Mouse (Mus musculus): ENCODE measurements around the gene Eogt. TPM values are rescaled to one million over a fixed set of nuclear protein-coding genes. Genes with fewer than 3 reads are reported as not detected.

Eogt gene
- polyA plus RNA-seq, 1 experiment from 2014 or later: 12.1 TPM

GRCm38 (mm10) chr6:97082336-97082735, 66.6 kb downstream of the Eogt start:
- Histone ChIP-seq H3K4me2 (no peak overlapping the region), H3K9me3 (replicated peaks; ENCODE audit: control insufficient read depth, low read length) (no peaks in the 10 kb centered on the region), H3K27ac (ENCODE audit: low read depth, low read length) (no peak overlapping the region), H3K4me3 (ENCODE audit: low read depth, low read length) (no peak overlapping the region), H3K36me3 (ENCODE audit: control insufficient read depth, insufficient read depth, low read length) (no peaks in the 10 kb centered on the region), H3K4me1 (ENCODE audit: control insufficient read depth, insufficient read depth, low read length) (no peaks in the 10 kb centered on the region), H3K9ac (ENCODE audit: low read depth, low read length) (no peak overlapping the region), H3K27me3 (ENCODE audit: control insufficient read depth, insufficient read depth, low read length) (0 out of 2 replicates have a peak, but pooled peaks cover 2% of the 10 kb centered on the region)
- ATAC-seq (replicated peaks; ENCODE audit: insufficient number of reproducible peaks, low FRiP score, low TSS enrichment): no peak
- 80% methylated on average over 2 of the region's 2 CpGs for WGBS (ENCODE audit: insufficient replicate concordance)

GRCm38 (mm10) chr6:97080016-97080415, 69.0 kb downstream of the Eogt start:
- 48% methylated on average over 9 of the region's 9 CpGs for WGBS (ENCODE audit: insufficient replicate concordance)
- no peaks in the 10 kb centered on the region for H3K9me3 ChIP-seq (replicated peaks; ENCODE audit: control insufficient read depth, low read length)
- ATAC-seq (replicated peaks; ENCODE audit: insufficient number of reproducible peaks, low FRiP score, low TSS enrichment): no peak

GRCm38 (mm10) chr6:97060074-97060681, 88.8 kb downstream of the Eogt start, which contains the start of gene Fam19a4:
Gene Fam19a4 (minus strand): TSS chr6:97060413.
- under 1% methylated on average over 28 of the region's 30 CpGs for WGBS (ENCODE audit: insufficient replicate concordance)
- H3K4me2 ChIP-seq: peak within 1 kb of the TSS; percentile 82
- peak within 1 kb of the TSS; percentile 46 for H3K4me3 ChIP-seq (ENCODE audit: low read depth, low read length)
- no peak within 1 kb of the TSS for H3K27ac ChIP-seq (ENCODE audit: low read depth, low read length)
- ATAC-seq (replicated peaks; ENCODE audit: insufficient number of reproducible peaks, low FRiP score, low TSS enrichment): peak; percentile 74; the same call in 1 of the 2 replicates
- H3K9me3 ChIP-seq (replicated peaks; ENCODE audit: control insufficient read depth, low read length): no peaks in the 10 kb centered on the region
- H3K27me3 ChIP-seq (ENCODE audit: control insufficient read depth, insufficient read depth, low read length): peaks cover 29% of the 10 kb centered on the region
- H3K9ac ChIP-seq (ENCODE audit: low read depth, low read length): no peak within 1 kb of the TSS
- H3K4me1 ChIP-seq (ENCODE audit: control insufficient read depth, insufficient read depth, low read length): peaks cover 8% of the 10 kb centered on the region; the same call in 1 of the 2 replicates
- no peaks in the 10 kb centered on the region for H3K36me3 ChIP-seq (ENCODE audit: control insufficient read depth, insufficient read depth, low read length)

More at GRCm38 (mm10) chr6:97080016-97080415, 69.0 kb downstream of the Eogt start:
- no peak overlapping the region for H3K4me3 ChIP-seq (ENCODE audit: low read depth, low read length)
- H3K4me2 ChIP-seq: no peak overlapping the region
- no peak overlapping the region for H3K27ac ChIP-seq (ENCODE audit: low read depth, low read length)
- no peaks in the 10 kb centered on the region for H3K36me3 ChIP-seq (ENCODE audit: control insufficient read depth, insufficient read depth, low read length)
- H3K4me1 ChIP-seq (ENCODE audit: control insufficient read depth, insufficient read depth, low read length): no peaks in the 10 kb centered on the region
- 0 out of 2 replicates have a peak, but pooled peaks cover 2% of the 10 kb centered on the region for H3K27me3 ChIP-seq (ENCODE audit: control insufficient read depth, insufficient read depth, low read length)
- no peak overlapping the region for H3K9ac ChIP-seq (ENCODE audit: low read depth, low read length)

Other genes with a start within 250 kb of the Eogt start
- not detected in 2 replicates for gene Fam19a4, start 88.8 kb downstream of the Eogt start, polyA plus RNA-seq (2014; fragmentation: Nextera tagmentation; extraction: Ambion mirVana)
- 21.8 and 27.3 TPM in 2 replicates for gene Tmf1, start 29.9 kb upstream of the Eogt start, polyA plus RNA-seq (2014; fragmentation: Nextera tagmentation; extraction: Ambion mirVana)
- 90.7 and 93.9 TPM in 2 replicates for gene Uba3, start 56.5 kb upstream of the Eogt start, polyA plus RNA-seq (2014; fragmentation: Nextera tagmentation; extraction: Ambion mirVana)
- gene Arl6ip5, start 61.5 kb upstream of the Eogt start, polyA plus RNA-seq (2014; fragmentation: Nextera tagmentation; extraction: Ambion mirVana): 48.9 and 61.6 TPM in 2 replicates
- 19.0 and 19.3 TPM in 2 replicates for gene Lmod3, start 103.6 kb upstream of the Eogt start, polyA plus RNA-seq (2014; fragmentation: Nextera tagmentation; extraction: Ambion mirVana)